Mouse (Mus musculus) urinary bladder, postnatal 25 days (tissue): Measurements from ENCODE around the gene Ggcx.

Experiments used
- DNase-seq: peaks from one replicate; pipeline ENCODE4 v3.0.0; 2022; ENCODE audit warnings: low spot score

Gene Ggcx

DNA sequence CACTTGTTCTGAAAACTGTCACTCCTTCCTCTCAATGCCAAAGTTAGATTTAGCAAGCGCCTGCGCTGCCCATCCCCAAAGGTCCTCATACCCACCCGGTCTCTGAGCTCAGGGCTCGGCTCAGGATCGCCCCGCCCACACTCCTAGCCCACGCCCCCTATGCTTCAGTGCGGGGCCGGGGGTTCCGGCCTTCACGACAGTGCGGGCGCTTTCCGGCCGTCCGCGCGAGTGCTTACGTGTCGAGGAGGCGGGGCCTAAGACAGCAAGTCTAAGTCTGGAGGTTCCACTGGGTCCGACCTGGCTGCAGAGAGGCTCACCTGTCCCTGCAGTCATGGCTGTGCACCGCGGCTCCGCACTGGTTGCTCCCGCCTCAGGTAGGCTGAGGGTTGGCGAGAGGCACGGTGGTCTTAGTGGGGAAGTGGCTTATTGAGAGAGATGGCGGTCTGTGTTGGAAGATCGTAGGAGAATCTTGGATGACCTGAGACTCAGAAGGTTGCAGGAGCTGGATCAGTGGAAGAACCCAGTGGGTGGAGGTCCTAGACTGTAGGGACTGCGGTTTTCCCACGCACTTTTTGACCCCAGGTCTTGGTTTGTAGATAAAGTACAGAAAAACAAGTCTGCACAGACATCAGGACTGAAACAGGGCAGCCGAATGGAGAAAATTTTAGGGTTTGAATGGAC lies at the start of gene Ggcx:
Gene Ggcx (plus strand): TSS at position 233 of the 681 bp plus-strand sequence.
- peak; percentile 94 for DNase-seq

DNA sequence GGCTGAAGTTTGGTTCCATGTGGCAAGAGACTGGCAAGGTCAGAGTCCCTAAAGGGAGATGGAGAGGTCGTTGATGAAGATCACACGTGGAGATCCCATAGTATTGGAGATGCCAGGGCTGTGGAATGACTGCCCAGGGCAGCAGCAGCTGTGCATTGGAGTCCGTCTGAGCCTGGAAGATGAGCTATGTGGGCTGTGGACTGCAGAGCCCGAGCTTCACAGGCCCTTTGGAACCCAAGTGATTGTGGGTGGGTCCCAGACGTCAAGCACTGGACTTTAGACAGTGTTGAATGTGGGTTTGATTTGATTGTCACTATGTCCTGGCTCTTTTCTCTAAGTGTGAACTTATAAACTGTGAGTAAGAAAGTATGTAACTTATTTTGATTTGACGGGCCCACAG lies 49.1 kb upstream of the Ggcx start:
- no peak for DNase-seq

DNA sequence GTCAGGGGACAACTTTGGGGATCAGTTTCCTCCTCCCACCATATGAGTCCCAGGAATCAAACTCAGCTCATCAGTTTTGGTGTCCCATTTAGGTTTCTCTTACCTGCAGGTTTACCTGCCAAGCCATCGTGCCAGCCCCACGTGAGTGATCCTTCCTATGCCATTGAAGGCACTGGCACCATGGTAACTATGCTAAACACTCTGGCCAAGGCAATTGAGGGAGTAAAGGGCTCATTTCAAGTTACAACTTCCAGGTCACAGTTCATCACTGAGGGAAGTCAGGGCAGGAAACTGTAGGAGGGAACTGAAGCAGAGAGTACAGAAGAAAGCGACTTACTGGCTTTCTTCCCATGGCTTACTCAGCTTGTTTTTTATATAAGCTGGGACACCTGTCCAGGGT lies 47.8 kb upstream of the Ggcx start:
- no peak for DNase-seq

DNA sequence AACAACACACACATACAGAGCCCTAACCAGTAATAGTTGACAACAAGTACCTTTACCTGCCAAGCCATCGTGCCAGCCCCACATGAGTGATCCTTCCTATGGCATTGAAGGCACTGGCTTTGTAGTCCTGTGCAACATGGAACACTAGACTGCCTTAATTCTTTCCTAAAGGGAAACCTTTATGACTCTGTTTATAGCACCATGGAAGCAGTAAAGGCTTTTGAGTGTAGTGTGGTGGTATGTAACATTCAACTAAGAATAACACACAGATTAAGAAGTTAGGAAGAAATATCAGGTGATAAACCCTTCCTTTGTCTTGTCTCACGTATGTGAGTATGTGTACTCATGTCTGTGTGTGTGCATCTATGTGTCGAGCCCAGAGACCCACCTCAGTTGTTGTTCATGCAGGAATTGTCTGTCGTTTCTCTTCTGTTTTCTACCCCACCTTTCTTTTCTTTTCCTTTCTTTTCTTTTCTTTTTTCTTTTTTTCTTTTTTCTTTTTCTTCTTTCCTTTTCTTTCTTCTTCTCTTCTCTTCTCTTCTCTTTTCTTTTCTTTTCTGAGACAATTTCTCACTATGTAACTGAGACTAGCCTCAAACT lies 47.2 kb upstream of the Ggcx start, which contains the start of gene Rnf181:
Gene Rnf181 (minus strand): TSS at position 113 of the 600 bp plus-strand sequence.
- no peak for DNase-seq

DNA sequence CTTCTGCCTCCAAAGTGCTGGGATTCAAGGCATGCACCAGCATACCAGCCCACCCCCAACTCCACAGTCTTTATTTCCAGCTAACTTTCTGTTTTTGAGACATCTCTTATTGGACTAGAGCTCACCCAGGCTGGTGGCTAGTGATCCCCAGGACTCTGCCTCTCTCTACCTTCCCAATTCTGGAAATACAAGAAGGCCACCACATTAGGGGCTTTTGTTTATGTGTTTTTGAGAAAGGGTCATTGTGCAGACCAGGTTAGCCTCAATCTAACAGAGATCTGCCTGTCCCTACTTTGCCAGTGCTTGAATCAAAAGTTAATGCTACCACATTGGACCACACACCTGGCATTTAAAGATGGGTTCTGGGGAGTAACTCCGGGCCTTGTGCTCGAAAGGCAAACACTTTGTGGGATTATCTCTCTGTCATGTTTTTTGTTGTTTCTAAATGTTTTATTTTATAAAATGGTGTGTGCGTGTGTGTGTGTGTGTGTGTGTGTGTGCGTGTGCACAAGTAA lies 46.6 kb upstream of the Ggcx start:
- no peak for DNase-seq

DNA sequence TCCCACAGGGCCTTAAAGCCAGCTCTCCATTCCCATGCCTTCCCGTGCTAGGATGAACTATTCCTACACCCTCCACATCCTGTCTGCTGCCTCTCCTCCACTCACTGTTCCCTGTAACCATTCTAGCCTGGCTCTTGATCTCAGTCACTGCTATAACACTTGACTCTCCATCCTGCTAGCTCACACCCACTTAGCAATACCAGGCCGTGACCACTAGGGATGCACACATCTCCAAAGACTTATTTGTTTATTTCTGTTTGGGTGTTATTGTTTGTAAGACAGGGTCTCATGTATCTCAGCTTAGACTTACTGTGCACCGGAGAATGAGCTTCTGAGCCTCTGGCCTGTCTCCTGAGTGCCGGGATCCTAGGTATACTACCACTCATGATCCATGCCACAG lies 44.6 kb upstream of the Ggcx start:
- DNase-seq: no peak

DNA sequence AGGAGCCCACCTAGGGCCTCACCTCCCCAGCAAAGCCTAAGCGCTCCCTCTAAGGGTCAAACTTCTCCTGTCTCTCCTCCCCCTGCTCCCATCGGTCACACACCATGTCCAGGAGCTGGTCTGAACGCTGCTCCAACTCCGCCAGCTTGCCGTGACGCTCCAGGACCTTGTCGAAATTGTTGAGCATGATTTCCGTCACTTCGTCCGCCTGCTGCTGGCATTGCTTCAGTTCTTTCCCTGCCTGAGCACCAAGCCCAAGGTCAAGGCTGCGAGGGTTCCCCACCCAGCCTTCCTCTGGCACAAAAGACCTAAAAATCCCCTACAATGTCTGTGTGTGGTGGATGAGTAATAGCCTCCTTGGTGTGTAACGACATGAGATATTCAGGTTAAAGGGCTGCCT lies 44.0 kb upstream of the Ggcx start:
- no peak for DNase-seq

DNA sequence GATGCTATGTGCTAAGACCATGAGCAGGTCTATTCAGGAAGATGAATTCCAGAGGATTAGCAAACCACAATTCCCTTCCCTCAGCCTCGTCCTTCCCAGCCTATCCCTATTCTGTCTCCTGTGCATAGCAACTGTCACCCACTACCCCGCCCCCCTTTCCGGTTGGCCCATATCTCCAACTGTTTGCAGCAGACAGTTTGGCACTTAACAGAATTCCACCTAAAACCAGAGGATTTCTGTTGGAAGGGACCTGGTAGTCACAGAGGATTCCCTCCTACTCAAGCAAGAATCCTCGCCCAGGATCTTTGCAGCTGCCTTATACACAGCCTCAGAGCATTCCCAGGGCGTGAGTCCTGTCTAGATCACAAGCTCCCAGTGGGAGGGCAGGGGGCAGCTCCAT lies 43.0 kb upstream of the Ggcx start:
- no peak for DNase-seq

DNA sequence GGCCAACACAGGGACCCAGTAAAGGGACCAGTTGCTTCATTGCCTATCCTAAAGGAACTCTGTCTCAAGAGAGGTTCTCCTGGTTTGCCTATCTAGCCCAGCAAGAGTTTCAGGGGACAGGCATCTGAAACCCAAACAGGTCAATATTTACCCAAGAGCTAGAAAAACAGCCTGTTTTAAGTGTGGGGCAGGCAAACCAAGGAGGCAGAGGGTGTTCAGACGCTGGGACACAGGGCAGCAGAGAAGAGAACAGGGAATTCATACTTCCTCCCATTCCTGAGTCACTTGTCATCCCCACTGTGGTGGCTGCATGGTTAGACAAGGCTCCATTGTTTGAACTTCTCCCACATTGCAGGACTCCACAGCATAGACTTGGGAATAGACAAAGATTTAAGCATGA lies 42.5 kb upstream of the Ggcx start:
- DNase-seq: no peak

DNA sequence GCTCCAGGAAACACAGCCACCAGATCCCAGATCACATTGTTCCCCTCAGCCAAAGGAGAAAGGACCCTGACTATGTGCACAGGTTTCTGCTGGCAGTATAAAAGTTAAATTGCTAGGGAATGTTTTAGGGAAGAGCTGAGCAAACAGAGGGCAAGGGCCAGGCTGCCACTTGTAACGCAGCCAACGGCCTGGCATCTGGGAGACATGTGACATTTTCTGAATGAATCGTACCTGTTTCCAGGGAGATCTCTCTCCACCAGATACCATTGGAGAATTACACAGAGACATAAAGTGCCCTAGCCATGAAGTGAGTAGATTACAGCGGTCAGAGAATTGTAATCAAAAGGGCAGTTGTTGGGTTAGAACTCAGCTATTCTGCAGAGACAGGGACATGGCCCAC lies 40.9 kb upstream of the Ggcx start:
- no peak for DNase-seq

DNA sequence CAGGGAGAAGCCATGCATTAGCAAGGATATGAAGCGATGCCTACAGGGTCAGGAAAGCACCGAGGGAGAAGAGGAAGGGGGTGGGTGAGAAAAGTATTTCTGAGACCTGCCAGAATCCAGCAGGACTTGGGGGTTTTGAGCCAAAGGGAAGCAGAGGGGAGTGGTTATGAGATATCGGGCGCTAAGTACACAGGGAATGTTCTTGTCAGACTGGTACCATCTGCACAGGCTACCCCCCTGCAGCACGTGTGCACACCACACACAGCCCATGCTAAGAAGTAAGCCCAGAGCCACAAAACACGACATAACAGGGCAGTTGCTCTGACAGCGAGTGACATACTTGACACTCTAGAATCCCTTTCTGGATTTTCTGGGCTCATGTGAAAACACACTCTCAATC lies 39.9 kb upstream of the Ggcx start:
- DNase-seq: no peak

DNA sequence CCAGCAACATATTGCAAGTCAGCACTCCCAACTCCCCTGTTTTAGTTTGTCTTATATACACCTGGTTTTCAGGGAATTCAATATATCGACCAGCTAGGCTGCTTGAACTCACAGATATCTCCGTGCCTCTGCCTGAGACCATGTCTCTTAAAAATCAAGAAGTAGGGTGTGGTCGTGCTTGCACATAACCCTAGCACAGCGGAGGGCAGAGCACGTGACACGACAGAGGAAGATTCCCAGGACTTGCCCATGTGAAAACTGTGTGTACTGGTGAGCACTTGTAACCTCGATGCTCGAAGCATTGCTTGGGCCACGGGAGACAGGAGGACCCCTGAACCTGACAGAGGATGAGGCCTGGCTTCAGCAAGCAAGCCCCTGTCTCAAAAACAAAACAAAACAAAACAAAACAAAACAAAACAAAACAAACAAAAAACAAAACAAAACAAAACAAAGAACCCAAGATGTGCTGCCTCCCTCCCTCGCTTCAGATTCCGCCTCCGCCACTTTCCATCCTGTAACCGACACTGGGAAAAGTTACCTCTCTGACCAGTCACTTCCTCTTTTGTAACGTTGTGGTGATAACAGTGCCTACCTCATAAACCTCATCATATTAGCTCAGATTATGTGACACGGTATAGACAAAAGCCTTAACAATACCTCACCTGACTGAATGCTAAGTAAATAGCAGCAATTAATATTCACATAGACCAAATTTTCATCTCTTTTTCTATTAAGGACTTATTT lies 39.1 kb upstream of the Ggcx start:
- no peak for DNase-seq

DNA sequence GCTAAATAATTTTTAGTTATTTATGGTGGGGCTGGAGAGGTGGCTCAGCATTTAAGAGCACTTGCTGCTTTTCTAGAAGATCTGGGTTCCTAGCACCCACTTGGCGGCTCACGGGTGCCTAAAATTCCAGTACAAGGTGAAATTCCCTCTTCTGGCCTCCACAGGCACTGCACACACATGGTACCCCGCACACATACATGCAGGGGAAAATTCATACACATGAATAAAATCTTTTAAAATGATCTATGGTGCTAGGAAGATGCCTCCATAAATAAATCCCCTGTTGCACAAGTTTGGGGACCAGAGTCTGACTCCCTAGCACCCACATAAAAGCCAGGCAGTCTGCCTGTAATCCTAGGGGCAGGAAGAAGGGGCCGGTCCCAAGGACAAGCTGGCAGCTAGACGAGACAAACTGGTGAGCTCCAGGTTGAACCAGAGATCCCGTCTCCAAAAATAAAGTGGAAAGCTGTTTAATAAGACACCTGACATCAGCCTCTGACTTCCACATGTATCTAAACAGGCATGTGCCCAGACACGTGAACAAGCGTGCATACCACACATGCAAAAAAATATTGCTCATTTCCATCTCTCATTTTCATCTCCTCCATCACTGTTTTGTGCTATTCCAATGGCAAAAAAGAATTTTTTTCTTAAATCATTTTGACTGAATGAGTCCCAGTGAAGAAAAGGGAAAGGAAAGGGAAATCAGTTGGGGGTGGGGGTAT lies 35.4 kb upstream of the Ggcx start:
- no peak for DNase-seq

DNA sequence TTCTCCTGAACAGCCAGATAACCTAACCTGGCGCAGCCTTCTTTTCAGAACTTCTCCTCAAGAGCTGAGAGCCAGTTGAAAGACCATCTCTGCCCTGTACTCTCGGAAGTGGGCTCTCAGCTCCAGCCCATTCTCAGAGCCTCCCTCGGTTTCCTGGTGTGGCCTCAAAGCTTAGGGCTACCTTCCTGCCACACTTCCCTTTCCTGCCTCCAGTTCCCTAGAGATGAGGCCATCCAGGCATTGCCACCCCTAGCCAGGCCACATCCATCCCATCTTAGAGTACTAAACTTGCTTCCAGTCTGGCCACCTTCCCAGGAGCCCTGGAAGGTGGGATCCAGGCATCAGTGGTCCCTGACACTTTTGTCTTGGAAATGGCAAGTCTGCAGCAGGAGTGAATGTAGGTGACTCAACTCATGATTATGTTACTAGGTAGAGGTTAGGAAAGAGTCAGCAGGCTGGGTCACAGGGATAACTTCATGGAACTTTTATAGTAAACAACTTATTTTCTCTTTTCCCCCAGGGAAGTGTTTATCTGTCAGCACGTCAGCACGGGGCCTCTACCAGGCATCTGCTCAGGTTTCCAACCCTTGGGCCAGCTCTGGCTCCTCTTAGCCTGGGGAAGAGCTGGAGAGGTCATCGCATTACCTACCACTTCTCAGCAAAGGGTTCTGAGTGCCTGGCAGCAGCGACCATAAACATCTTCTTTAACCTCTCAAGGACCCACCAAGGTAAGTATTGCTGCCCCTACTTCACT lies 34.6 kb upstream of the Ggcx start:
- DNase-seq: no peak

DNA sequence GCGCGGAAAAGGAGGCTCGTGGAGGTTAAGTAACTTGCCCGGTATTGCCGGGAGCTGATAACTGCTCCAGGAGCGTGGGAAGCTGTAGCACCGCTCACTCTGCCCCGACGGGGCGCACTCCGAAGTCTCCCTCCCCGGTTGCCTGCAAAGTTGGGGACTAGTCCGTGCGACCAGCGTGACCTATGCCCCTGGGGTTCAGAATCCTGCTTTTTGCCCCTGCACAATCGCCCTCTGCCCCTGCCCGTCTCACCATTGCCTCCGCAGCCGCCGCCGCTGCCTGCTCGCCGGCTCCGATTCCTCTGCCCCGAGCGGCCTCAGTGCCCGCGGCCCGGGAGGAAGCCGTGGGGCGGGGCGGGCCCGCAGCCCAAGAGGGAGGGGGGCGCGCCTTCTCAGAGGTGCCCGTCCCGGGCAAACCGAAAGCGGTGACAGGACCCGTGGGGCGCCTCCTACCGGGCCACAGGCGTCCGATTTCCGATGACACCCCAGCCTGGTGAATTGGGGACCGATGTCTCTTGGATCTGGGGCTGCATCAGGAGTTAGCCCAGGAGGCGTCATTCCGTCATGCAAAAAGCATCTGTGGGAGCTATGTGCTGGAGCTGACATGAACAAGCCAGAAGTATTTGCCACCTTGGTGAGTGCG lies 33.9 kb upstream of the Ggcx start, which contains the start of gene Vamp5:
Gene Vamp5 (minus strand): TSS at position 338 of the 640 bp plus-strand sequence.
- peak; percentile 79 for DNase-seq

DNA sequence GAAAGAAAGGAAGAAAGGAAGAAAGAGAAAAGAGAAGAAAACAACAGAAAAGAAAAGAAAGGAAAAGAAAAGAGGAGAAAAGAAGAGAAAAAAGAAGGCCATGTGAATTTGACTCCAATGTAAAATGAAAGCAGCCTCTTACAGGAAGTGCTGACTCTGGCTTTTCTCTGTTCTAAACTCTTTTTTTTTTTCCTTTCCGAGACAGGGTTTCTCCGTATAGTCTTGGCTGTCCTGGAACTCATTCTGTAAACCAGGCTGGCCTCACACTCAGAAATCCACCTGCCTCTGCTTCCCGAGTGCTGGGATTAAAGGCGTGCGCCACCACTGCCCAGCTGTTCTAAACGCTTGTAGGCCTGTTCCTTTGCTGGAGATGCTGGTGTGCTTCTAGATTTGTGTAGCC lies 31.6 kb upstream of the Ggcx start:
- DNase-seq: no peak

DNA sequence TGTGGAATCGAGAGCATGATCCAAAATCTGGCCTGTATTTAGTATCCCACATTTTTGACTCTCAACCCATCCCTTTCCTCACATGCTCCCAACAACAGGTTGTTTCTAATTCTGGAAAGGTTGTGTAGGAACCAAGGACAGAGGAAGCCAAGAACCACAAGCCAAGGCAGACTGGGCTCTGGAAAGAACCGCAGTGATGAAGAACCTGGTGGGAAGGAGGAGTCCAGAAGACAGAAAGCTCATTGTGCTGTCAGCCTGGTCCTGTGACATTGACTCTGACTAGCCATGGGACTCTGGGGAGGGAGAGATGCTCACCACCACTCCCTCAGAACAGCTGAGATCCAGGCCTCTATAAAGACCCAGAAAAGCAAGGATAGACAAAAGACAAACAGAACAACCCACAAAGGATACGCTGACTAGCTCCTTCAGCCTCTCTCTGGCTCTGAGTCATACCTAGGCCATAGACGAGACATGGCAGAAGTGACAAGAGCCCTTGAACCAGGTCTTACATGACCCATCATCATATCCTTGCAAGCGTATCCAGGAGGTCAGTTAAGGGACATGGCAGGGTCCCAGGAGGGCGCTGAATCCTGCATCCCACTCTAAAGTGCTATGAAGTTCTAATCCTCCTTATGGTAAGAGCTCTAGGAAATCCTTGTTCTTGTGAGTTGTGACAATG lies 30.8 kb upstream of the Ggcx start:
- no peak for DNase-seq

DNA sequence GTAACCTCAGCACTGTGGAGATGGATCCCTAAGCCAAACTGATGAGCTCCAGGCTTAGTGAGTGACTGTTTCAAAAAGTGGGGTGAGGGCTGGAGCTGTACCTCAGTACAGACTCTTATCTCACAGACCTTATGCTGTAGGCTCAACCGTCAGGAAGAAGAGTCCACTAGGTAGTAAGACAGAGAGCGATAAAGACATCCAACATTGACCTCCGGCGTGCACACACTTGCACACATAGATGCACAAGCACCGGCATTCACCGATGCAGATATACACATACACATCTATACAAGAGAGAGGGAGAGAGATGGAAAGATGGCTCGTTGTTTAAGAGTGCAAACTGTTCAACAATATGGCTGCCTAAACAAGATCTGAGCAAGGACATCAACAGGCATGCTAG lies 30.2 kb upstream of the Ggcx start:
- no peak for DNase-seq

DNA sequence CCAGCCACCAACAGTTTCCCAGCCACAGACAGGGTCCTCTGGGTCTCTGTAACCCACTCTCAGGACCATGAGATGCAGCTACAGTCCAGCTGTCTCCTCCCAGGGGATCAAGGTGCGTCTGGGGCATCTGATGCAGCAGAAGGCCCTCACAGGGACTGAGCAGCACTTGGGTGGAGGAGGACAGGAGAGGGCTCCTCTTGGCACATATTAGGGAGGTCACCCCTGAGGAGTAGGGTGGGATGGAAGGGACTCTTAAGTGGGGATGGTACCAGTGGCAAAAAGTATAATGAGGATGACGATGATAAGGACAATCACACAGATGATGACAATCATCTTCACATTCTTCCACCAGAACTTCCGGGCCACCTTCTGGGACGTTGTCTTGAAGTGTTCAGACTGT lies 28.9 kb upstream of the Ggcx start:
- DNase-seq: no peak

DNA sequence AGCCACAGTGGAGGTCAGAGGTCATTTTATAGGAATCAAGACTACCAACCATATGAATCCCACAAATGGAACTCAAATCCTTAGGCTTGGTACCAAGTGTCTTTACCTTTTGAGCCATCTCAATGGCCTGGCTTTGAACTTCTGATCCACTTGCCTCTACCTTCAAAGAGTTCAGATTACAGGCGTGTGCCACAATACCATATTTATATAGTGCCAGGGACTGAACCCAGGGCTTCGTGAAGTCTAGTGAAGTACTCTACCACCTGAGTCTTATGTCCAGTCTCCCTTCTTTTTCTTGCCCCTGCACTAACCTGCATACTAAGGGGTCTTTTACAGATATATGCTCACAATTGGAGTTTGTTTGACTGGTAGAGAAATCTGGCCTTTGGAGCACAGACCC lies 27.5 kb upstream of the Ggcx start:
- DNase-seq: no peak

DNA sequence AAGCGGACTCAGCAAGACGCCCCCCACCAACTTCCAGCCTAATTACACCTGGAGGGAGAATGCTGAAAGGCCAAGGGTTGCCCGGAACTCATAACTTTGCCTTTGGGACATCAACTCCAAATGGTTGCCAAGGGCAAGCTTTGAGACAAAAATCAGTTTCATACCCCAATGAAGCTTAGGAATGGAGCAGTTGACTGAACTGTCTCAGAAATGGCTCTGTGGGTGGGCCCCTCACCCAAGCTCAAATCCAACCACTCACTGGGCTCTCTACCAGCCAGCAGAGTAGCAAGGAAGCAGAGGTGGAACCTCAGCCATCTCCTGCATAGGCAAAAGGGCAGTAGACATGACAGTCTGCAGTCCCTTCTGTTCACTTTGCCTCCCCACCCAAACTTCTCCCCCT lies 26.3 kb upstream of the Ggcx start:
- no peak for DNase-seq
